Mouse (Mus musculus) midbrain, embryonic 12.5 days (tissue): Measurements from ENCODE around the gene Lsg1. TPM values are rescaled to one million over a fixed set of nuclear protein-coding genes. Genes with fewer than 3 reads are reported as not detected.

Experiments
- ATAC-seq: fragments of 200-750 bp; cut with Nextera tagmentation; 2 replicates; pipeline ENCODE4 v1.8.0; 2017; ENCODE audit warnings: low read depth, moderate TSS enrichment, moderate library complexity; ENCODE audit not compliant: low FRiP score
- H3K27ac ChIP-seq: fragments of 300-500 bp; sonication (generic); replicated peaks from 2 replicates; pipeline ENCODE4 v1.5.1; 2016; ENCODE audit warnings: mild to moderate bottlenecking
- H3K27me3 ChIP-seq: fragments of 300-500 bp; sonication (generic); 2 replicates; pipeline ENCODE4 v1.6.1; 2016; ENCODE audit warnings: mild to moderate bottlenecking
- H3K36me3 ChIP-seq: fragments of 300-500 bp; sonication (generic); 2 replicates; pipeline ENCODE4 v1.6.1; 2016
- H3K4me1 ChIP-seq: fragments of 300-500 bp; sonication (generic); 2 replicates; pipeline ENCODE4 v1.6.1; 2016
- H3K4me2 ChIP-seq: fragments of 300-500 bp; sonication (generic); replicated peaks from 2 replicates; pipeline ENCODE4 v1.6.1; 2016; ENCODE audit warnings: mild to moderate bottlenecking, moderate library complexity
- H3K4me3 ChIP-seq: fragments of 300-500 bp; sonication (generic); 2 replicates; pipeline ENCODE4 v1.5.1; 2016; ENCODE audit warnings: mild to moderate bottlenecking
- H3K9ac ChIP-seq: fragments of 300-500 bp; sonication (generic); replicated peaks from 2 replicates; pipeline ENCODE4 v1.6.1; 2016; ENCODE audit warnings: mild to moderate bottlenecking, moderate library complexity
- H3K9me3 ChIP-seq: fragments of 300-500 bp; sonication (generic); 2 replicates; pipeline ENCODE4 v1.6.1; 2016; ENCODE audit warnings: mild to moderate bottlenecking
- WGBS: fragments of 180-500 bp; shearing (Covaris S2); methylation state at CpG from one replicate; pipeline ENCODE4 v1.1.7; 2016; 5-methylcytosine and 5-hydroxymethylcytosine counted together
- polyA plus RNA-seq: library from polyadenylated mRNA; unstranded; fragments of >200 nt; fragmentation: Nextera tagmentation; extraction: Ambion mirVana; gene quantifications from 2 replicates; pipeline ENCODE4 v1.2.1, GENCODE M21; 2016

Gene Lsg1
- 72.2 and 78.1 TPM in 2 replicates for polyA plus RNA-seq

- H3K9ac ChIP-seq = peak within 1 kb of the TSS; percentile 77
- peak within 1 kb of the TSS; percentile 87 for H3K4me3 ChIP-seq
- H3K36me3 ChIP-seq = peaks cover 29% of the 10 kb centered on the region
- no peaks in the 10 kb centered on the region for H3K9me3 ChIP-seq
- peaks cover 11% of the 10 kb centered on the region for H3K4me1 ChIP-seq
- ATAC-seq = peak; percentile 96
- no peaks in the 10 kb centered on the region for H3K27me3 ChIP-seq
- peak within 1 kb of the TSS; percentile 52; the same call in 1 of the 2 replicates for H3K27ac ChIP-seq
- H3K4me2 ChIP-seq = peak within 1 kb of the TSS; percentile 90
- WGBS = 4% methylated on average over 35 of the region's 35 CpGs
These were observed at the start of gene Lsg1 for GRCm38 (mm10) chr16:30587494-30588327. TSS of gene Lsg1 (minus strand) at chr16:30587592.

- H3K27me3 ChIP-seq = no peaks in the 10 kb centered on the region
- H3K4me1 ChIP-seq = no peaks in the 10 kb centered on the region
- no peak for ATAC-seq
- H3K4me2 ChIP-seq = no peak overlapping the region
- no peaks in the 10 kb centered on the region for H3K9me3 ChIP-seq
- WGBS = 58% methylated on average over 8 of the region's 8 CpGs
- no peak overlapping the region for H3K27ac ChIP-seq
- no peak overlapping the region for H3K4me3 ChIP-seq
- H3K9ac ChIP-seq = no peak overlapping the region
- H3K36me3 ChIP-seq = no peaks in the 10 kb centered on the region
These were observed 46.7 kb upstream of the Lsg1 start for GRCm38 (mm10) chr16:30633906-30634746.

DNA sequence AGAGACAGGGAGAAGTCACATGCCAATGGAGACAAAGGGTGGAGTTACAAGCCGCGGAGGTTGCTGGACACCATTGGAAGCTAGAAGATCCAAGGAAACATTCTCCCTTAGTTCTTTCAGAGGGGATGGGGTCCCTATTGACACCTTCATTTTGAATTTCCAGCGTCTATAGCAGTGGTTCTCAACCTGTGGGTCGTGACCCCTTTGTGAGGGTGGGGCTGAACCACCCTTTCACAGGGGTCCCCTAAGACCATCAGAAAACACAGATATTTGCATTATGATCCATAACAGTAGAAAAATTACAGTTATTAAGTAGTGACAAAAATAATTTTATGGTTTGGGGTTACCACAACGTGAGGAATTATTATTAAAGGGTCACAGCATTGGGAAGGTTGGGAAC lies 42.1 kb upstream of the Lsg1 start:
- H3K4me3 ChIP-seq = no peak overlapping the region
- 90% methylated on average over 5 of the region's 5 CpGs for WGBS
- no peaks in the 10 kb centered on the region for H3K4me1 ChIP-seq
- H3K9me3 ChIP-seq = no peaks in the 10 kb centered on the region
- no peak overlapping the region for H3K27ac ChIP-seq
- ATAC-seq = no peak
- H3K27me3 ChIP-seq = no peaks in the 10 kb centered on the region
- H3K9ac ChIP-seq = no peak overlapping the region
- no peaks in the 10 kb centered on the region for H3K36me3 ChIP-seq
- H3K4me2 ChIP-seq = no peak overlapping the region

- Histone ChIP-seq H3K4me1 (no peaks in the 10 kb centered on the region), H3K36me3 (no peaks in the 10 kb centered on the region), H3K9ac (no peak overlapping the region), H3K27me3 (no peaks in the 10 kb centered on the region), H3K4me2 (no peak overlapping the region), H3K4me3 (no peak overlapping the region), H3K9me3 (no peaks in the 10 kb centered on the region), H3K27ac (no peak overlapping the region)
- no peak for ATAC-seq
- WGBS = 33% methylated on average over 6 of the region's 6 CpGs
These were observed 41.0 kb upstream of the Lsg1 start for GRCm38 (mm10) chr16:30628401-30628800.

DNA sequence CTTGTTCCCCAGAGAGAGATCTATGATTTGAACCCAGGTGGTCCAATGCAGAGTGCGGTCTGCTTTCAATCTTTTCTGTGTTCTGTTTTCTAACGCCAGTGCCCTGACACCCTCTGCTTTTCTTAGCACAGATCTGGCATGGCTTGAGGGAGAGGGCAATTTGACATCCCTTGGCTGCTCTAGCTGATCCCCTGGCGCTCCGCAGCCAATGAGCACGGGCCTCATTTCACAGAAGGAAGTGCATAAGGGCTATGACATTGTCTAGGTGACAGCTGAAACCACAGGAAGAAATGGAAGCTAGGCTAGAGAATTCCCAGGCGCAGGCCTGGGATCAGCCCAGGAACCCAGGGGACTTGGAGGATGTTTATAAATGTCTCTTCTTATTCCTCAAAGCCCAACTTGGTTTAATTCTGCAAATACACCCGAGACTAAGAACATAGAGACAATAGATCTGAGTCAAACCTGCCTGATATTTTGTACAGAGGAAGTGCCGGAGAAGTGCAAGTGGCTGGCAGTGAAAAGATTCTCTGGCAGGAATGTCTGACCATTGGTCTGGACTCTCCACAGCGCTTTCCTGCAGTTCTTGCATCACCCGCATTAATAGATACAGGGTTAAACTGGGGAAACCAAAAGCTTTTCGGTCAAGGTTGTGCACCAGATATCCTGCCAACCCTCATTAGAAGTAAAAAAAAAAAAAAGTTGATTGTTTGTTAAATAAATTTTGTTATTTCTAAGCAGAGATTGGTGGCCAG lies 40.4 kb upstream of the Lsg1 start:
- ATAC-seq = no peak
- no peaks in the 10 kb centered on the region for H3K9me3 ChIP-seq
- H3K4me1 ChIP-seq = no peaks in the 10 kb centered on the region
- H3K36me3 ChIP-seq = no peaks in the 10 kb centered on the region
- no peak overlapping the region for H3K4me2 ChIP-seq
- no peak overlapping the region for H3K27ac ChIP-seq
- no peak overlapping the region for H3K4me3 ChIP-seq
- WGBS = 74% methylated on average over 11 of the region's 11 CpGs
- H3K27me3 ChIP-seq = no peaks in the 10 kb centered on the region
- H3K9ac ChIP-seq = no peak overlapping the region

- Histone ChIP-seq H3K27me3 (no peaks in the 10 kb centered on the region), H3K9me3 (no peaks in the 10 kb centered on the region), H3K36me3 (no peaks in the 10 kb centered on the region), H3K4me2 (no peak overlapping the region), H3K4me3 (no peak overlapping the region), H3K9ac (no peak overlapping the region), H3K4me1 (no peaks in the 10 kb centered on the region), H3K27ac (no peak overlapping the region)
- no peak for ATAC-seq
- 56% methylated on average over 2 of the region's 2 CpGs for WGBS
These were observed 37.2 kb upstream of the Lsg1 start for GRCm38 (mm10) chr16:30624640-30625039.

DNA sequence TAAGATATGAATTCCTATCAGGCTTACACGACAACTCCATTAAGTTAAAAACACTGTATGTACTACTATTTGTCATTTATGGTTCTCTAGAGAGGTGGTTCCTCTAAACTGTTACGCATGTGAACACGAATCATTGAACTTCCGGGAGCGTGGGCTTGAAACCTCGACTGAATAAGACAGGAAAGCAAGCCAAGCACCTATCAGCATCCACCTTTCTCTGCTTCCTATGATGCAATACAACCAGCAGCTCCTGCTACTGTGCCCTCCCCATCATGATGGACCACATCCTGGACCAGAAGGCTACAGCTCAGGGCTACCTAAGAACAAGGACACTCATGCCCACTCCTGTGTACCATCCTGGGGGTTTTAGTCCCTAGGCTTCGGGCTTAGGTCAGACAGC lies 36.3 kb upstream of the Lsg1 start:
- Histone ChIP-seq H3K4me3 (no peak overlapping the region), H3K4me2 (no peak overlapping the region), H3K36me3 (no peaks in the 10 kb centered on the region), H3K27ac (no peak overlapping the region), H3K9ac (no peak overlapping the region), H3K9me3 (no peaks in the 10 kb centered on the region), H3K4me1 (no peaks in the 10 kb centered on the region), H3K27me3 (no peaks in the 10 kb centered on the region)
- no peak for ATAC-seq
- WGBS = 88% methylated on average over 7 of the region's 7 CpGs

GRCm38 (mm10) chr16:30616281-30616680 lies 28.9 kb upstream of the Lsg1 start:
- Histone ChIP-seq H3K4me1 (peaks cover 11% of the 10 kb centered on the region; the same call in 1 of the 2 replicates), H3K9me3 (no peaks in the 10 kb centered on the region), H3K27ac (no peak overlapping the region), H3K36me3 (no peaks in the 10 kb centered on the region), H3K4me2 (no peak overlapping the region), H3K27me3 (no peaks in the 10 kb centered on the region), H3K9ac (no peak overlapping the region), H3K4me3 (no peak overlapping the region)
- 75% methylated on average over 3 of the region's 3 CpGs for WGBS
- no peak for ATAC-seq

DNA sequence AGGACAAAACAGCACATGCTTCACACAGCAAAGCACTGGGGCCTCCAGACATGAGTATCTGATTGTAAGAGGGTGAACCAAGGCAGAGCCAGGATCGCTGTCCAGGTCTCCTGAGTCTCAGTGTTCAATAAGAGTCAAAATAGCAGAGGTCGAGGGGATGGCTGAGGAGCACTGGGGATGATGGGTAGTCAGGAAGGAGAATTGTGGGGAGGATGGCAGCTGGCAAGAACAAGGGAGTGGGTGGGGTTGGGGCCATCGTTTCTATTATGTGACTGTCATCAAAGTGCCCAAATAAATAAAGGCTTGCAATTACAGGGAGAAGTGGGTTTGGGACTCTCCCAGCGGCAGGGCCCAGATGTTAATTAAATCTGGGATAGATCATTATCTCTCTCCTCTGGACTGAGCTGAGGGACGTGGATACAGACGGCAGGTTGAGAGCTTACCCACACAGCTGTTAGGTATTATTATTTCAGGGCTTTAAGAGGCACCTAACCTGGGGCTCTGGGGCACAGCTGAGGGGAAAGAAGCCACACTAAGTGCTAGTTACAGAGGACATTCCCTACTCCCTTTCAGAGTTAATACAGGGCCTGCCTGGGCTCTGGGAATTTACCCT lies 27.4 kb upstream of the Lsg1 start:
- ATAC-seq = no peak
- no peaks in the 10 kb centered on the region for H3K9me3 ChIP-seq
- H3K4me2 ChIP-seq = no peak overlapping the region
- 0 out of 2 replicates have a peak overlapping the region, but pooled peaks have one; percentile 7 for H3K27ac ChIP-seq
- no peaks in the 10 kb centered on the region for H3K27me3 ChIP-seq
- H3K4me3 ChIP-seq = no peak overlapping the region
- 23% methylated on average over 6 of the region's 6 CpGs for WGBS
- H3K9ac ChIP-seq = no peak overlapping the region
- no peaks in the 10 kb centered on the region for H3K36me3 ChIP-seq
- H3K4me1 ChIP-seq = peaks cover 11% of the 10 kb centered on the region; the same call in 1 of the 2 replicates

DNA sequence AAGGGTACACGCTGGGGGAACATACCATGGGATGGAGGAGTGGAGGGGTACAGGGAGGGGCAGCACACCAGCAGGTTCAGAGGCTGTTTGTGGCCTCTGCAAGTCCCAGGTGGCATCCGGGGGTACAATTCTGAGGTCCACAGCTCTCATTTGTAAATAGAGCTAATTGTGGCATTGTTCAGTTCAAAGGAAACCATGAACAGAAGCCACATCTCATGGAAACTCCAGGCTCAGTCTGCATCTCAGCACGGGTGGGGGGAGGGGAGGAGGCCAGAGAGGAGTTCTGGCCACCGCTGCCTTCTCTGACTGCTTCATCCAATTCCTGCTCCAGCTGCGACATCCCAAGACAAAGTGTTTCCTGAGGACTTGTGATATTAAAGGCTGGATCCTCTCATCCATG lies 26.7 kb upstream of the Lsg1 start:
- ATAC-seq = no peak
- 32% methylated on average over 5 of the region's 5 CpGs for WGBS
- H3K27me3 ChIP-seq = no peaks in the 10 kb centered on the region
- H3K27ac ChIP-seq = 0 out of 2 replicates have a peak overlapping the region, but pooled peaks have one; percentile 7
- H3K9me3 ChIP-seq = no peaks in the 10 kb centered on the region
- H3K4me1 ChIP-seq = peaks cover 11% of the 10 kb centered on the region; the same call in 1 of the 2 replicates
- no peak overlapping the region for H3K4me3 ChIP-seq
- no peak overlapping the region for H3K4me2 ChIP-seq
- no peaks in the 10 kb centered on the region for H3K36me3 ChIP-seq
- H3K9ac ChIP-seq = no peak overlapping the region

- Histone ChIP-seq H3K4me3 (no peak overlapping the region), H3K4me1 (peaks cover 11% of the 10 kb centered on the region; the same call in 1 of the 2 replicates), H3K36me3 (no peaks in the 10 kb centered on the region), H3K9ac (no peak overlapping the region), H3K9me3 (no peaks in the 10 kb centered on the region), H3K27me3 (no peaks in the 10 kb centered on the region), H3K27ac (no peak overlapping the region), H3K4me2 (no peak overlapping the region)
- 84% methylated on average over 7 of the region's 7 CpGs for WGBS
- ATAC-seq = no peak
These were observed 25.7 kb upstream of the Lsg1 start for GRCm38 (mm10) chr16:30613122-30613521.
